Mouse (Mus musculus) heart, postnatal 36 days (tissue): ENCODE measurements around the gene Cbll1. TPM values are rescaled to one million over a fixed set of nuclear protein-coding genes. Genes with fewer than 3 reads are reported as not detected.
A peak's percentile ranks its signal among the peaks of the same experiment; 100 is the strongest.
"Not testable (repeated sequence)": the region's sequence is repeated elsewhere in the genome, so short reads cannot be mapped to it uniquely, and the experiment has no call there.

Experiments
- DNase-seq, 2 experiments: peaks; one replicate each; pipeline ENCODE4 v3.0.0; 2021 to 2022
- intact Hi-C: fragments of 180-260 bp; cut with DNase I; formaldehyde crosslinking; loops from one replicate; pipeline ENCODE4 v1.15.1; 2025
- total RNA-seq, 2 experiments: library from RNA; stranded (reverse); gene quantifications; 2 replicates each; pipeline ENCODE4 v1.2.3; 2021

The Cbll1 gene
- total RNA-seq, 2 experiments from 2014 or later = 9.6 to 10.6 TPM

- no peak for DNase-seq
- intact Hi-C loops = loop anchor here (5.0 to 10.0 kb wide), 3 partner anchors 126 to 446 kb away; no protein-coding TSS in a partner anchor
Observed at GRCm38 (mm10) chr12:31501266-31501665, 1.9 kb upstream of the Cbll1 start.

GRCm38 (mm10) chr12:31500196-31500595, 780 bp upstream of the Cbll1 start:
- intact Hi-C loops = loop anchor here (5.0 to 10.0 kb wide), 3 partner anchors 125 to 447 kb away; no protein-coding TSS in a partner anchor
- DNase-seq = no peak

- no peak for DNase-seq
- intact Hi-C loops = loop anchor here (2.0 kb wide), 1 partner anchor 156 kb away; the partner anchor contains the start of genes Cog5 and Dus4l
Observed at GRCm38 (mm10) chr12:31498936-31499313, 491 bp downstream of the Cbll1 start.

DNA sequence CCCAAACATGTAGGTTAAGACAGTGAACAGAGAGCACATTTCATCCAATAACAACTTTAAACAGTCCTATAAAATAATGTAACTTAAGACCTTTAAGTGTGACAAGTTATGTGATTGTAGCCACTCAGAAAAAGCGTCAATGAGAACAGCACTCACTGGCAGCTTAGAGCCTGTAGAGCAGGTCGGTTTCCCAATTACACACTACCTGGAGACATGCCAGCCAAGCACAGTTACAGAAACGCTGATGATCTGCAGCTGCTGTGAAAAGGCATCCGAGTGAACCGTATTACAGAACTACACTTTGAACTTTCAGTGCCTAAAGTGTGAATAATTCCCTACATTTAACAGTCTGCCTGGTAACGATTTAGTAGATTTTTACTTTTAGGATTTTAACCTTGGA, 13.0 kb downstream of the Cbll1 start:
- DNase-seq = peak in 1 of 2 experiments; percentile 7
- intact Hi-C loops = no loop called here

GRCm38 (mm10) chr12:31478182-31478581, 21.2 kb downstream of the Cbll1 start:
- intact Hi-C loops, DNase-seq: not testable (repeated sequence)

DNA sequence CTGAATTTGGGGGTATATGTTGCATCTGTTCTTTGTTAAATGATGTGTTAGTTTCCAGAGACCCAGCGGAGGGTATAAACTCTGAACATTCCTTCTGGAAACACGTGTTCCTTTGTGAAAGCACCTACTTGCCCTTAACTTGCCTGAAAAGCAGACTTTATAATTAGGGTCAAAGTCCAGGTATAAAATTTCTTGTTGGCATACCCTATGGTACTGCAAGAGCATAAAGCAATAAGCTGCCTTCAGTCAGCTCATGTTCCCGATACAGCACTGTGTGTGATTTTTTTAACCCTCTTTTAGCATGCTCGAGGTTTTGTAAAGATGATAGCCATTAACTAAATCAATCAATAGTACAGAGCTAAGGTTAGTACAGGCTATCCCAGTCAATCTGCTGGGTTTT, 36.8 kb downstream of the Cbll1 start:
- no peak for DNase-seq
- intact Hi-C loops = no loop called here

DNA sequence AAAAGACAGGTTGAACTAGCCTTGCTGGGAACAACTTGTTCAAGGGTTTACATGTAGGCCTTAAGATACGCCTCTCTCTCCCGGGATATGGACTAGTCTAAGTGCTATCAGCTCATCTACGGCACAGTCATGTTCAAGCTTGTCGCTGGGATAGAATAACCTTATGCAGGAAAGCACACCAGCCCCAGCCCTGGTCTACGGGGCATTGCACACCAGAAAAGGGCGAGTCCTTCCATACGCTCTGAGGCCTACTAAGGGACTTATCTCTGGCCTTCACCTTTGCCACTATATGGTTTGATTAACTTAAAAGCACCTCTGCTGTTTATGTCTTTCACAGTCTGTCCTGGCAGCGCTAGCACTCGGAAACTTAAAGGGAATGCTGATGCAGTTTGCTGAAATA, 38.0 kb downstream of the Cbll1 start:
- intact Hi-C loops = no loop called here
- DNase-seq = no peak

- intact Hi-C loops = not testable (repeated sequence)
Observed at GRCm38 (mm10) chr12:31460270-31460669, 39.1 kb downstream of the Cbll1 start.

DNA sequence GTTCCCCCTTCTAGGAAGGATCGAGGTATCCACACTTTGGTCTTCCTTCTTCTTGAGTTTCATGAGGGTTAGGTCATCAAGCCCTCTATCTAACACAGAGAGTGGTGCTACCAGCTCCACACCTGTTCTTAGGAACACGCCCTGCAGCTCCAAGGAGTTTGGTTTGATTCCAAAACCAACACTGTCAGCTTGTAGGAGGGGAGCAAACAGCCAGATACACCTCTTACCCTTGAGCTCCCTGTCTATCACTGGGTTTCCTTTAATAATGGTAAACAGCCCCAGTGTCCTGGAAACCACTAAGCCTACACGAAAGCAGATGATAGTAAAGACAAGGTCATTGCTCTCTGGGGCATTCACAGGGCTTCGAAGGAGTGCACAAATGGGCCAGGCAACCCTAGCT, 40.9 kb downstream of the Cbll1 start:
- no peak for DNase-seq
- intact Hi-C loops = no loop called here

More at GRCm38 (mm10) chr12:31460270-31460669, 39.1 kb downstream of the Cbll1 start:
- not testable (repeated sequence) for DNase-seq

GRCm38 (mm10) chr12:31456271-31456670, 43.1 kb downstream of the Cbll1 start:
- no peak for DNase-seq
- intact Hi-C loops = no loop called here

DNA sequence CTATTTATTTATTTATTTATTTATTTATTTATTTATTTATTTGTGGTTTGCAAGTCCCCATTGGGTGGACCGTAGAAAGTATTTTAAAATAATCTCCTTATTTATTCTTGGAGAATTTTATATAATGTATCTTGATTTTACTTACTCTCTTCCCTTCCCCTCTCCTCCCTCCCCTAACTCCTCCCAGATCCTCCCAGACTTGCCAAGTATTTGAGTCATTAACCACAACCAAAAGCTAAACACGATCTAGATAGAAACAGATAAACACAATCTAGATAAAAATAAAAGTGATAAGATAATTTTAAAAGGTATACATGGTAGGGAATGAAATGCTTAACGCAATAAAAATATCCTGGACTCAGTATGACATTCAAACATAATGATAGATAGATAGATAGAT, 50.1 kb downstream of the Cbll1 start:
- no peak for DNase-seq
- intact Hi-C loops = no loop called here

DNA sequence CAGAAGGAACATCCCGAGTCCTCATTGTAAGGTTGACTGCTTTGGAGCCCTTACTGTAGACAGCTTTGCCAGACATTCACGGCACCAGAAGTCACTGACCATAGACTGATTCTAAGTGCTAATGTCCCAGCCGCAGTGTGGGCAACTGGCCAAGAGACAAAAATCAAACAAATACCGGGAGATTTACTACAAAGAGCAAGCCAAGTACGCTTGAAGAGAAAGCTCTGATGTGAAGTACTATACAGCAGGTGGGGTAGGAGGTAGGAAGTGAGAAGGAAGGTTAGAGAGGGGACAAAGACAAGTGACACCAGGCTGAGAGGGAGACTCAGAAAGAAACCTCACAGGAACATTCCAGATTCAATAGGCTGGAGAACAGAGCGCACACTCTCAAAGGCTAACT, 54.6 kb downstream of the Cbll1 start:
- intact Hi-C loops = no loop called here
- no peak for DNase-seq

DNA sequence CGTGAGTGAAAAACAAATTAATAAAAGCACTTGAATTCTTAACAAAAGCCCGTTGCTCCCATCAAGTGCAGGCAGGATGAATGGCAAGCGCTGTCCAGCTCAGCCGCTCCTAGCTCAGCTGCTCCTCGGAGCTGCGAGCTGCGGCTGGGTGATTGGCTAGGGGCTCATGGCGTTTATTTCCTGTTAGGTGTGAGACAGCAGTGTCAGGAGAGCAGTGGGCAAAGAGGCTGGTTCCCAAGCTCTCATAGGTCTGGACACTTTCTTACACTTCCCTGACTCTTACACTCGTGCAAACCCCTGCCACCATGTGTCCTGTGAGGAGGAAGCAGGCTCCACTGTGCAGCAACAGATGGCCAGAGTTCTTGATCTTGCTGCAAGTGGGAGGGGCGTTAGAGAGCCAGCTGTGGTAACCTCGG, 55.3 kb downstream of the Cbll1 start:
- intact Hi-C loops = no loop called here
- DNase-seq = no peak

DNA sequence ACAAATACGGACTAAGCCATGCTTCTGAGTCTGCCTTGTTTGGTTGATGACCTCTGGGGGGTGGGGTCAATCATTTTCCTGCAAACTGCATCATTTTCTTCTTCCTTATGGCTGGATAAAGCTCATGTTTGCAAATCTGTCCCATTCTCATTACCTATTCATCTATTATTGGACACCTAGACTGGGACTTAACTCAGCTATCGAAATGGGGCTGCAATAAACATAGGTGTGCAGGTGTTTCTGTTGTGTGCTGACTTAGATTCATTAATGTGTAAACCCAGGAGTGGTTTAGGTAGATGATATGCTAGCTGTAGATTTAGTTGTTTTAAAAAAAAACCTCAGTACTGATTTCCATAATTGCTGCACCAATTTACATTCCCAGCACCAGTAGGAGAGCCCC, 59.8 kb downstream of the Cbll1 start:
- no peak for DNase-seq
- intact Hi-C loops = no loop called here

DNA sequence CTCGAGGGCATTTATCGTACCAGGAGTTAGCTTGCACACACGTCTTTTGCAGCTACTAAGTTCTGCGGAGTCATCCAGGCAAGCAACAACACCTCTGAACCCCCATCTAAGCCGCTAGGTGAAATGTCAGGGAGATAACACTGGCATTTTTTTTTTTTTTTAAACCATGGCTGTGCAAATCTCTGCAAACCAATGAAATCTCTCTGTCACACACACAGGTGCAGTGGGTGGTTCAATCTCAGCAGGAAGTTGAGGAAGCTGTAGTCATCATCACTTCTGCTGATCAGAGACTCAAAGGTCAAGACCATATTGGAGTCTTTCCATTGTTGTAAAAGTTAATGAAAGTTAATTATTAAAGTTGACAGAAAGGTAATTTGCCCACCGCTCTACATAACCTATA, 61.6 kb downstream of the Cbll1 start:
- intact Hi-C loops = no loop called here
- DNase-seq = no peak

Other genes with a start within 250 kb of the Cbll1 start
- 10 to 100 TPM; 75.8 to 81.2 TPM for gene Lamb1, start 234.4 kb downstream of the Cbll1 start, total RNA-seq
- gene Dld, start 148.2 kb downstream of the Cbll1 start, total RNA-seq = 100 to 1,000 TPM; 417 to 433 TPM
- 1 to 10 TPM; 1.4 to 2.8 TPM for gene Slc26a3, start 108.7 kb downstream of the Cbll1 start, total RNA-seq
- gene Slc26a4, start 60.4 kb upstream of the Cbll1 start, total RNA-seq = under 1 TPM; 0.08 to 0.11 TPM
- gene Bcap29, start 135.0 kb upstream of the Cbll1 start, total RNA-seq = 10 to 100 TPM; 29.5 to 33.7 TPM
- 1 to 10 TPM; 7.2 to 7.6 TPM for gene Dus4l, start 155.2 kb upstream of the Cbll1 start, total RNA-seq
- 10 to 100 TPM; 54.1 to 57.1 TPM for gene Cog5, start 155.3 kb upstream of the Cbll1 start, total RNA-seq
- 10 to 100 TPM; 11.1 to 24.8 TPM for gene Gpr22, start 214.3 kb upstream of the Cbll1 start, total RNA-seq